Mouse (Mus musculus): ENCODE data around the gene Hspbp1.

Hspbp1 gene

DNA sequence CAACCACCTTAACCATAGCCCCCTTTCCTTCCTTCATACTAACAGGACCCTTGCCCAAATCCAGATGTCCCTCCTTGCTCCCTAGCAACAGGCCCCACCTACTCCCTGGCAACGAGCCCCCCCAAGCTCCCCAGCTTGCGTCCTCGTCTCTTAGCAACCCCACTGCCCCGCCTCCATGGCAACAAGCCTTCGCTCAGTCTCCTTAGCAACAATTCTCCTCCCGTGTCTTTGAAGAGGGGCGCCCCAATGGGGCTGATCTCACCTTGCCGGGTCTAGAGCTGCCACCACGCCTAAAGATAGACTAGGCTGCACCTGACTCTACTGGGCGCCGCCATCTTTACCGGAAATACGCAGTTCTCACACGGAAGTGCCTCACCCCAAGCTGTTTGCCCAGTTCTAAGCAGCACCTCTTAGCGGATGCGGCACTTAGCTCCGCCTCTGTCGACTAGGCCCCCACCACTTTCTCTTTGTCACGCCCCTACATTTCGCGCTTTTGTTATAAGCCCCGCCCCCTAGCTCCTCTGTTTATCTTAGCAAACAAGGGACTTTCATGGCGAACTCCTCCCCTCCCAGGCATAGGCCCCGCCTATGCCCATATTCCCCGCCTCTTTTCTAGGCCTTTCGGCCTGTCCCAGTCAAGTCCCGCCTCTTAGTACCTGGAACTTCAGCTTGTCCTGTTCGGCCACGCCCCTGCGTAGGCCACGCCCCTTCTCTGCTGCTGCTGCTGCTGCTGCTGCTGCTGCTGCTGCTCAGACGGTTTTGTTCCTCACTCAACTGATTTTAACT, at the start of gene Hspbp1:
Hspbp1 (minus strand) TSS at position 437 of the 786 bp plus-strand sequence.
- peak; percentile 93 for DNase-seq

DNA sequence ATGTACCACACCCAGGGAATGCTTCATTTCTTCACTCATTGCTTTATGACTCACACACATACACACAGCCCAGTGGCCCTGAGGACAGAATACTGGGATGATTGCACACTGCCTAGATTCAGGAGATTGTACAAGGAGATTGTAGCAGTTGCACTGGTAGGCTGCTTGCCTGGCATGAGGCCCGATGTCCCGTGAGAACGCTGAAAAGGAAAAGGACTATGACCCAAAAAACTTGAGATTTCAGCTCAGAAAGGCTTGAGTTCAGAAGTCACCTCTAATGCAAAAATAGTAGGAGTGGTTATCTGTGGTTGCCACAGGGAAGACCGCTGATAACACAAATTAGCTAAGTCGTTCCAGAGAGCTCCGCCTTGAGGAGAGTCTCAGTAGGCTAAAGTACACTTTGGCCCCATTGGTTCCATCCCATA, 48.1 kb upstream of the Hspbp1 start:
- no peak for DNase-seq

GRCm38 (mm10) chr7:4731090-4731489, 46.2 kb upstream of the Hspbp1 start:
- DNase-seq, result no peak

DNA sequence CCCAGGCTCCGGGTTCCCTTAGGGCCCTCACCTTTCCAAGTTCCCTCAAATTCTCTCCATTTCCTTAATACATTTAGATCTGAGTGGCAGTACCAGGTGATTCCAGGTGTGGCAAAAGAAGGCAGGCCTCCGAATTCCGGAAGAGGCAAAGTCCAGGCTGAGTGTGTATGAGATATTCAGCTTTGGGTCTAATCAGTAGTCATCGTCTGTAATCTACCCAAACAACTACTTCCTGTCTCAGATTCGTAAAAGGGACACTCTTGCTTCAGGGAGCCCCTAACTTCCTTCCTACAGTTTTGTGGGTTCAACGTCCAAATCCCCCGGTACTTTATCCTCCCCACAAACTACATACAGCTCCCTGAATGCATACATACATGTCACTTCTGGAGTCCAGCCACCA, 40.3 kb upstream of the Hspbp1 start, which contains the start of gene Tmem150b:
Tmem150b (minus strand) TSS at position 81 of the 400 bp plus-strand sequence.
- no peak for DNase-seq

- DNase-seq, result peak; percentile 33
These were observed 39.5 kb upstream of the Hspbp1 start for GRCm38 (mm10) chr7:4724359-4724758.

DNA sequence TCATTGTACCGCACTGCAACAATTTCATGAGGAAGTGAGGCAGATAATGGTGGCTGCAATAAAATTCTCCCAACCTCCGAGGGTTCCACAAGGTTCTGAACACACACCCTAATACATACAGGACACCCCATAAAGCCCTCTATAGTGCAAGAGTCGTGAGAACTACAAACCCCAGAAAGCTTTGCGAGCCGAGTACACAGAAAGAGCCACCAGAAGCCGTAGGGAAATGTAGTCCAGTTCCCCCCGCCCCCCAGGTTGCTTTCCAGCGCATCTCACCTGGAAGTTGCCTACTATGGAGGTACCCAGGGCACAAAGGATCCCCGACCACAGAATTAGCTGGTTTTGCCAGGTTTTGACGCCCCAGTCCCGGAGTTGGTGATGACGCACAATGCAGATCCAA, 38.6 kb upstream of the Hspbp1 start:
- peak; percentile 42 for DNase-seq

- DNase-seq, result no peak
These were observed 34.4 kb upstream of the Hspbp1 start for GRCm38 (mm10) chr7:4719276-4719675.

DNA sequence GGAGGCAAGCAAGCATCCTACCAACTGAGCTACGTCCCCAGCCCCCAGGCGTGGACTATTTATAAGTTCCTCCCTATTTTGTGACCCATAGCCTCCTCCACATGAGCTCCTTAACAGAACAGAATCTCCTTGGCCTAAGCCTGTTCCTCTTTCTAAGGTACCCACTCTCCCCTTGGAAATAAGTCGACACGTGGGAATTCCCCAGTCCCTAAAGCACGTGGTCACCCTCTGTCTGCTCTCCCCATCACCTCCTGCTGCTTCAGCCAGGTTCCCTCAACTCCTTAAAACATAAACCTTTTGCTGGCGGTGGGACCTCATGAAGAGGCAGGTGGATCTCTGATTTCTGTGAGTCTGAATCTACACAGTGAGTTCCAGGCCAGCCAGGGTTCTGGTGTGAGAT, 32.1 kb upstream of the Hspbp1 start:
- DNase-seq, result no peak

GRCm38 (mm10) chr7:4712594-4712993, 27.7 kb upstream of the Hspbp1 start:
- no peak for DNase-seq

DNA sequence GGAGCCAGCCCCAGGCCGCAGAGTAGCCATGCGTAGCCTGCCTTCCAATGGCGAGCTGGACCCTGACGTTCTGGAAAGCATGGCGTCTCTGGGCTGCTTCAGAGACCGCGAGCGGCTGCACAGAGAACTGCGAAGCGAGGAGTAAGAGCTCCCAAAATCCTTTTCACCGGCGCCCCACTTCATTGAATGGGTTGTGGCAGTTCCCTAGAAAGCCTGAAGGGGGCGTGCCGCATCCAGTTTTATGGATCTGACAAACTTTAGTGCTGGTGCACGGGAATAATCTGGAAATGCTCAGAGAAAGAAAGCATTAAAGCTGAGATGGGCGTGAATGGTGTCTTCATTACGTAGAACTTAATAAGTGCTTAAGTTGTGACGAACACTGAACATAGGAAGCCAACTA, 20.2 kb upstream of the Hspbp1 start:
- DNase-seq, result peak; percentile 58

- DNase-seq, result no peak
These were observed 18.3 kb upstream of the Hspbp1 start for GRCm38 (mm10) chr7:4703195-4703594.

DNA sequence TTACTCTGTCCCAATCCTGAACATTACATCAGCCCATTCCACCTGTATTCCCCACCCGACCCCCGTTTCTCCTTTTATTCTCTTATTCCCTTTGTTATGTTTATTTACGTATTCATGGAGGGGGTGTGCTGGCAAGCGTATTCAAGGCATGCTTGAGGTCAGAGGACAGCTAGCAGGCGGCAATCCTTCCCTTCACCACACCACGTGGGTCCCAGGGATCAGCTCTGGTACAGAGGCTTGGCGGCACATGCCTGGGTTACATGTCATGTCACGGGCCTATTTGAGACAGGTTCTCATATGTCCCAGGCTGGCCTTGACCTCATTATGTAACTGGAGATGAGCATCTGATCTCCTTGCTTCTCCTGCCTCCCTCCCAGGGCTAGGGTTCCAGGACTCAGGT, 17.5 kb upstream of the Hspbp1 start:
- DNase-seq, result no peak

- no peak for DNase-seq
These were observed 8.1 kb upstream of the Hspbp1 start for GRCm38 (mm10) chr7:4693004-4693403.

- DNase-seq, result no peak
These were observed 6.2 kb upstream of the Hspbp1 start for GRCm38 (mm10) chr7:4690951-4691653.

DNA sequence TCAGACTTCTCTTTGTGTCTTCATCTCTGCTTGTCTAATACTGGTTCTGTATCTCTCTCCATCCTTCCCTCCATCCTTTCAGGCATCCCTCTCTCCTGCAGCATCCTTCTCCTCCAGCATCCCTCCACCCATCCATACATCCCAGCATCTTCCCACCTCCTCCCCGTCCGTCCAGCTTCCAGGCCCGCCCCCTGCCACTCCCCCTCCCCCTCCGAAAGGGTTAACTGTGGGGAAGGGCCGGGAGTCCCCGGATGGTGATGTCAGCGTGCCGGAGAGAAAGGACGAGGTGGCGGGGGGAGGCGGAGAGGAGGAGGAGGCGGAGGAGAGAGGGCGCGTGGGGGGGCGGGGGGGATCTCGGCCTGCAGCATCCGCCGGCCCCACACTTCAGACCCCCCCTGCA, 5.5 kb upstream of the Hspbp1 start, which contains the start of gene Brsk1:
Brsk1 (plus strand) TSS at position 218 of the 400 bp plus-strand sequence.
- peak; percentile 46 for DNase-seq

DNA sequence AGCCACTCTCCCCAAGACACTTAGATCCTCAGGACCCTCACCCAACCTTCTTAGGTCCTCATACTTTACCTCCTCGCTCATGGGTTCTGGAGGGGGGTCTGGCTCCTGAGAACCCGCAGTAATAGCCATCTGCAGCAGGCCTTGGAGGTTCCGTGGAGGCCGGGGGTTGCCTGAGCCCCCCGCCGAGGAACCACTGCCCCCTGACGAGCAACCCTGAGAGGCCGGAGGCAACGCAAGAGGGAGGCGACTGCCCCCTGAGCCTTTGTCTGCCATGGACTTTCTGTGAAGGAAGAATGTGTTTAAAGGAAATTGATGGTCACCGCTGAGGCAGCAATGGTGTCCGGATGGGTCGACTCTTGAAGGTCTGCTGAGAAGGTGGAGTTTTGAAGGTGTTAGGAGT, 665 bp downstream of the Hspbp1 start:
- no peak for DNase-seq

DNA sequence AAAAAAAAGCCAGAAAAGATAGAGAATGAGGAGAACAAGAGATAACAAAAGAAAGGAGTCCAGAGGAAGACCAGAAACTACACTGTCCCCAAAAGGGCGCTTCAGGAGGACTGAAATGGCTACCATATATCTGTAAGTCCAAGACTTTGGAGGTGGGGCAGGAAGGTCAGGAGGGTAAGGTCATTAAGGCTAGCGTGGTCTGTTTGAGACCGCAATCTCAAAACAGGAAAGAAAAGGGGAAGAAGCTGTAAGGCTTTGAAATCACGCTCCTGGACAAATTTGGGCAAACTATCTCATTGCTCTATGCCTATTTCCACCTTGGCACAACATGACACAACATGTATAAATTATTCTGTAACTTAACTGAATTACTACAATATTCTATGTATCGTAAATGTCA, 1.6 kb downstream of the Hspbp1 start:
- no peak for DNase-seq

GRCm38 (mm10) chr7:4675200-4675599, 9.7 kb downstream of the Hspbp1 start:
- no peak for DNase-seq

GRCm38 (mm10) chr7:4674114-4674731, 10.6 kb downstream of the Hspbp1 start:
- no peak for DNase-seq

DNA sequence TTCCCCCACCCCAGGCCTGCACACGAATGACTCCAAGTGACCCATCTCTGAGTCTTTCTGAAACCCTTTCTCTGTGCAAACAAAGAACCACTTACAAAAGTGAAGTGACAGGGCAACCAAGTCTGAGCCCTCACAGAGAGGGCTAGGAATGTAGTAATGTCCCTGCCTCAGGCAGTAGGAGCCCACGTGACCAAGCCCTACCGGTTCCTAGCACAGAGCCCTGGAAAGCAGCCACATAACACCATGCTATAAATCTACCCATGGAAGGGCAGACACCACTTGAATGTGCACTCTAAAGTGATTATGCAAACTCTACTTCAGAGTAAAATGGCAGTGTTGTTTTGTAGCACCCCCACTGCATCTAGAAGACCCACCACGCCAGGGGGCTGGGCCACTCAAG, 12.9 kb downstream of the Hspbp1 start:
- peak; percentile 33 for DNase-seq

DNA sequence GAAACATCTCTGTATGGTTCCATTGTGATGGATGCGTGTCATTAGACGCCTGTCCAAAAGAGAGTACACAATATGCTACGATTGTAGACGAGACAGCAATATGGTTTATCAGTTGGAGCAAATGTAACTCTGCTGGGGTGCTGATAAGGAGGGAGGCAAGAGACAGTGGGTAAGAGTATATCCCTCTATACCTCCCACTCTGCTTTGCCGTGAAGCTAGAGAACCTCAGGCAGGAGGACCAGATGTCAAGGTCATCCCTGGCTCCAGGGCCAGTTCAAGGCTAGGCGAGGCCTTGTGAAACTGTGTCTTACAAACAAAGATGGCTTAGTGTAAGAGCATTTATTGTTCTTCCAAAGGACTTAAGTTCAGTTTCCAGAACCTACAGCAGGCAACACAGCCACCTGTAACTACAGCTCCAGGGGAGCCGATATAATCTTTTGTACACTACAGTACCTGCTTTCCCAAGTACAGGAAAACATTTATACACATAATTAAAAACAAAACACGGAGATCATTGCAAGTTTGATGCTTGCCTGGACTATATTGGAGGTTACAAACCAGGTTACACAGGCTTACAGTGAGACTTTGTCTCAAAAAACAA, 14.1 kb downstream of the Hspbp1 start:
- no peak for DNase-seq

DNA sequence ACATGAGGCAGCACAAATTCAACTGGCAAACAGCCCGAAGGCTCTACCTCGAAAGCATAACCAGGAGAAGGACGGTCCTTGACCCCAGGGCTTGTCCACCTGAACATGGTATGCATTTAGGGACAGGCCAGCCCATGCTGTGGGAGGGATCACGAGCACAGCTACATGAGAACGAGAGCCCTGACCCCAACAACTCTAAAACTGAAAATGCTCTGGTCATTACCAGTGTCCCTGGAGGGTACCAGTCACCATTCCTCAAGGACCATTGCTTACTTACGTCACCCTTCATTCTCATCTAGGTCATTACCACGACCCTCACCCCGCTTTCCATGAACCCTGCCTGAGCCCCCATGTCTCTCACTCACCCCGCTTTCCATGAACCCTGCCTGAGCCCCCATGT, 15.7 kb downstream of the Hspbp1 start:
- no peak for DNase-seq

- no peak for DNase-seq
These were observed 16.4 kb downstream of the Hspbp1 start for GRCm38 (mm10) chr7:4668506-4668905.
